Mouse (Mus musculus) erythroblast, embryonic 14.5 days (primary cell): ENCODE results near the gene Syne1. TPM values are rescaled to one million over a fixed set of nuclear protein-coding genes. Genes with fewer than 3 reads are reported as not detected.
A peak's percentile ranks its signal among the peaks of the same experiment; 100 is the strongest.

Experiments used
- H3K27me3 ChIP-seq: 2 replicates; pipeline ENCODE4 v1.6.1; 2012; ENCODE audit warnings: inconsistent platforms; ENCODE audit not compliant: control insufficient read depth
- H3K36me3 ChIP-seq: 2 replicates; pipeline ENCODE4 v1.6.1; 2012; ENCODE audit warnings: mild to moderate bottlenecking, inconsistent platforms; ENCODE audit not compliant: control insufficient read depth
- H3K4me1 ChIP-seq: 2 replicates; pipeline ENCODE4 v1.6.1; 2012; ENCODE audit warnings: inconsistent platforms; ENCODE audit not compliant: control insufficient read depth
- H3K4me3 ChIP-seq: replicated peaks from 2 replicates; pipeline ENCODE3; 2012; ENCODE audit warnings: moderate library complexity, mild to moderate bottlenecking, inconsistent platforms
- H3K9me3 ChIP-seq: 2 replicates; pipeline ENCODE4 v1.6.1; 2012; ENCODE audit warnings: low read length, inconsistent platforms, mixed read lengths; ENCODE audit not compliant: control insufficient read depth
- GATA1 ChIP-seq: IDR thresholded peaks from 2 replicates; pipeline ENCODE4 v1.6.1; 2012; ENCODE audit warnings: low read length, inconsistent platforms, mixed read lengths
- TAL1 ChIP-seq: IDR thresholded peaks from 3 replicates; pipeline ENCODE4 v1.6.1; 2012; ENCODE audit warnings: low read length, inconsistent platforms, mixed read lengths
- polyA plus RNA-seq: library from polyadenylated mRNA; stranded (reverse); fragments of >175 nt; gene quantifications from 2 replicates; pipeline ENCODE4 v1.2.3, GENCODE M21; 2012

Syne1 gene
- polyA plus RNA-seq, 1 experiment, result 0.19 TPM

DNA sequence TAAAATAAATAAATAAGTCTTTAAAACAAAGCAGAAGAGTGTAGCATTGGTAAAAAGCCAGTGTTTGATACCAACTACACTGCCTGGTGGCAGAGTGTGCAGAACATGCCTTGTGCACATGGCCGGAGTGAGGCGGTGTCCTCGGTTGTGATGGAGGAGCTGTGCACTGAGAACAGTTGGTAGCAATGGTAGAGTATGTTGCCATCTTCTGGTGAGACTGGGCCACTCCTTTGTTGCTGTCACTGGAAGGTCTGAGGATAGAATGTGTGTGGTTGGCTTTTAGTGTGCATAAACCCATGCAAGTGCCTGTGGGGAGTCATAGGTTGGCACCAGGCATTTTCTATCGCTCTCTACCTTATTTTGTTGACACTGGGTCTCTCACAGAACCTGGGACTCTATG is 17.7 kb upstream of the Syne1 start:
- no peak for TF ChIP-seq GATA1
- TF ChIP-seq TAL1, result no peak
- H3K4me3 ChIP-seq, result no peak overlapping the region
- H3K9me3 ChIP-seq, result no peaks in the 10 kb centered on the region
- H3K36me3 ChIP-seq, result no peaks in the 10 kb centered on the region
- H3K27me3 ChIP-seq, result no peaks in the 10 kb centered on the region
- no peaks in the 10 kb centered on the region for H3K4me1 ChIP-seq

DNA sequence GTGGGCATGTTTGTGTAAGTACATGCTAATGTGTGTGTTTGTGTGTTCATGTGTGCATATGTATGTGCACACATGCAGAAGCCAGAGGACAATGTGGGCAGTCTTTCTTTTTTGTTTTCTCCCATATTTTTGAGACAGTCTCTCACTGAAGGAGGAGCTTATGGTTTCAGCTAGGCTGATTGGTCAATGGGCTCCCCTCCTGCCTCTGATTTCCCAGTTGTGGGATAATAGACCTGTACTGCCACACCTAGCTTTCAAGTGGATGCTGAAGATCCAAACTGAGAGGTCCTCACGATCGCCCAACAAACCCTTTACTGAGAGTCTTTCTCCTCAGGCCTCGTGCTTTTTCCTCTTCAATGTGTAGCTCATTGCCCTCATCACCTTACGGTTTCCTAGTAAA is 10.4 kb upstream of the Syne1 start:
- no peak for TF ChIP-seq GATA1
- TF ChIP-seq TAL1, result no peak
- Histone ChIP-seq H3K9me3 (no peaks in the 10 kb centered on the region), H3K4me1 (no peaks in the 10 kb centered on the region), H3K27me3 (no peaks in the 10 kb centered on the region), H3K4me3 (no peak overlapping the region), H3K36me3 (no peaks in the 10 kb centered on the region)

DNA sequence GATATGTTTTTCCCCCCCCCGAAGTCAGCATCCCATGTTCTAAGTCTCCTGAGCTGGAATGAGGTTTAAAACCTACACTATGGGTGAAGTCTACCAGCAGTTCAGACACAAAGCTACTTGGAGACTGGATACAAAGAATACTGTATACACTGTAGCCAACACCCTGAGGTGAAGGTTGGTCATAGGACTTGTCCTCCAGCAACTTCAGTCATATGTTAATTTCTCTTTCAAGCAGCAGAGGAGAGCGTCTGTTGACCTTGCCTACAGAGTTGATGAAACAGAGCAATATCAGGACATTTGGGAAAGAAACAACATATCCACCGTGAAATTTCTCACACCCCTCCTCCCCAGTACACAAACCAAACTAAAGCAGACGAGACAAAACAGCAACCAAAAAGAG is 9.2 kb upstream of the Syne1 start:
- H3K27me3 ChIP-seq, result no peaks in the 10 kb centered on the region
- H3K36me3 ChIP-seq, result no peaks in the 10 kb centered on the region
- no peak overlapping the region for H3K4me3 ChIP-seq
- H3K9me3 ChIP-seq, result no peaks in the 10 kb centered on the region
- no peaks in the 10 kb centered on the region for H3K4me1 ChIP-seq
- no peak for TF ChIP-seq TAL1
- TF ChIP-seq GATA1, result no peak

DNA sequence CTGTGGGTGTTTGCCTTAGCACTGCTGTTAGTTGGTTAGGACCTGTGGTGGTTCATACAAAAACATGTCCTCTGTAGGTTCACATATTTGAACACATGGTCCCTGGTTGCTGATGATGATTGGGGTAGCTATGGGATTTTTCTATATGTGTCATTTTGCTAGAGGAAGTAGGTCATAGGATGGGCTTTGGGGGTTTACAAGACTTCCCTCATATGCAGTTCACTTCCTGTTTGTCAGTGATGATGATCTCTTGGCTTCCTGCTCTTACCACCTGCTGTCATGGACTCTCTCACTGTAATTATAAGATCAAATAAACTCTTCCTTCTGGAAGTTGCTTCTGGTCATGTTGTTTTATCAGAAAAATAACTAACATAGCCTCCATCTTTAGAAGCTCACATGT is 7.5 kb upstream of the Syne1 start:
- TF ChIP-seq GATA1, result no peak
- TF ChIP-seq TAL1, result no peak
- Histone ChIP-seq H3K4me3 (no peak overlapping the region), H3K36me3 (no peaks in the 10 kb centered on the region), H3K27me3 (no peaks in the 10 kb centered on the region), H3K4me1 (no peaks in the 10 kb centered on the region), H3K9me3 (no peaks in the 10 kb centered on the region)

DNA sequence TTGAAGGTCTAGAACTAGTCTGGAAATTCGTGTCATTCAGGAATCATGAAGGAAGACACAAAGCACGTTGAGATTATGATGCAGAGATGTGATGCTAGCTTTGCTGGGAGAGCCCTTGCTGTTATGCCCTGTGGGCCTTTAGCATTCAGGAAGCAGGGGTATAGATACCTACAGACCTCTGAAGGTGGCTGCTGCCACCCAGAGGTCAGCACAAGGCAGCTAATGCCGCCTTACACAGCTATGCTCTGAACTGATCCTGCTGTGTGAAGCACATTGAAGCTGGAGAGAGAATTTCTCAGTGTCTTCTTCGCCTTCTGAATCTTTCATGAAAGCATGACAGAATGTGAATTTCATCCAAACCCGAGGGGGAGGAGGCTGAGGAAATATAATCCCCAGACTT is 3.7 kb upstream of the Syne1 start:
- no peaks in the 10 kb centered on the region for H3K9me3 ChIP-seq

DNA sequence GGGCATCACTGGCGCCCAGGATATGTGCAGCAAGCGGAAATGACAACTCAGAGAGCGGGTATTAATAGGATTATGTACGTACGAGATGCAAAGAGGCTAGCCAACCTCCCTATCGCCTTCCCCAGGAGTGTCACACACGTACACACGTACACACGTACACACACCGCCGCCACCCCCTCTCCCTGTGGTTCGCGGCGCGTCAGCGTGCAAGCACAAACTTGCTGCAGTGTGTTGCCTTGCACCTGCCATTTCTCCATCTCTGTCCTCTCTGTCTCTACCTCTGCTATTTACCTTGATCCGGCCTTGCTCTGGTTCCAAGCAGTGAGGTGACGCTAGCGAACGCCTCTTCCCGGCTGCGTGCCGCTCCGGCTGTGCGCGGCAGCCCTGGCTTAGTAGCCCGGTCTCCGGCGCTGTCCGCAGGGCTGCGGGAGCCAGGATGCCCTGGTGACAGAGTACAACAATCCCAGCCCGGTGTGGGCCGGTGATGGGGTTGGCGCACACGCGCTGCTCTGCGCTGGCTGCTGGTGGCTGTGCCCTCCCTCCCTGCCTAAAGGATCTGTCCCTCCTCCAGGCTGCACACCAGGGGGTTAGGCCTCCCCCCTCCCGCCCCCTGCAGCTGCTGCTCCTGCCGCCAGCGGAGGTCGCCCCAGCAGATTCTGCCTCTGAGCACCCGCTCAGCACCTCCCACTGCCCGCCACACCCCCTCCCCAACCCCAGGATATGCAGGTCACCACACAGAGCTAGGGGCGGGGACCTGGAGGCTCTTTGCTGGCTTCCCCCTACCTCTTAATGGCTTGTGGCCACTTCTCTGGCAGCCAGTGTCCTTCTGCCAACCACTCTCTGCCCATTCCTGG is 887 bp downstream of the Syne1 start:
- TF ChIP-seq GATA1 (no peak), TAL1 (no peak)
- peaks cover 12% of the 10 kb centered on the region for H3K27me3 ChIP-seq
- no peaks in the 10 kb centered on the region for H3K36me3 ChIP-seq
- no peaks in the 10 kb centered on the region for H3K9me3 ChIP-seq
- H3K4me3 ChIP-seq, result peak overlapping the region; percentile 40
- H3K4me1 ChIP-seq, result peaks cover 2% of the 10 kb centered on the region; the same call in 1 of the 2 replicates

More for the DNA sequence above, 3.7 kb upstream of the Syne1 start:
- Histone ChIP-seq H3K27me3 (peaks cover 9% of the 10 kb centered on the region), H3K4me3 (no peak overlapping the region), H3K36me3 (no peaks in the 10 kb centered on the region), H3K4me1 (peaks cover 2% of the 10 kb centered on the region; the same call in 1 of the 2 replicates)
- TF ChIP-seq GATA1, result no peak
- TF ChIP-seq TAL1, result no peak

DNA sequence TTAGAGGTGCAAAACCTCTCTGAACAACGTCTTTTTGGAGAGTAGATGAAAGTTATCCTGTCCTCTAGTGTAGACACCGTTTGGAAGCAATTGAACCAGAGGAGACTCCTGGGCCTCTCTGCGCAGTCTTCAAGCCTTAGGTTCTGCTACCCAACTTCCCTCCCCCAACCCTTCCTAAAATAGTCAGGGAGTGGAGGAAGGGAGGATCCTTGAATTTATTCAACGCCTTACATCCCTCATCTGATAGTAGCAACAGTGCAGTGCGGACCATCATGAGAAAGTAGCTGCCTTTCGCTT is 1.5 kb downstream of the Syne1 start:
- H3K4me1 ChIP-seq, result peaks cover 2% of the 10 kb centered on the region; the same call in 1 of the 2 replicates
- H3K9me3 ChIP-seq, result no peaks in the 10 kb centered on the region
- TF ChIP-seq TAL1 (no peak), GATA1 (no peak)

DNA sequence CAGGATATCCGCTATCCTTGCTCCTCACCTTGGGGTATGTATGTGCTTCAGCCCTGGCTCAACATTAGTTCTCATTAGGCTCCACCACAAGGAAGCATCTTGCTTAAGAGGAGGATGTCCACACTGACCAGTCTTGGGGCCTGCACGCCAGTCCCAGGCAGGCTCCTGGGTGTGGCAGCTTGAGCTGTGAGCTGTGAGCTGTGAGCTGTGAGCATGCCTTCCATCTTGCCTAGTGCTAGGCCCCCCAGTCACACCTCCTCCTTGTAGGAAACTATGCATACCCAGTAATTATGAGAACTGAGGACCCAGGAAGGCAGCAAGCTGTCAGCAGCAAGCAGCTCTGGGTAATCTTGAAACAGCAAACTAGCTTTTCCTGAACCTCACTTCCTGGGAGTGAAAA is 2.6 kb downstream of the Syne1 start:
- Histone ChIP-seq H3K27me3 (peaks cover 12% of the 10 kb centered on the region), H3K9me3 (no peaks in the 10 kb centered on the region), H3K4me3 (no peak overlapping the region), H3K36me3 (no peaks in the 10 kb centered on the region), H3K4me1 (peaks cover 2% of the 10 kb centered on the region; the same call in 1 of the 2 replicates)
- TF ChIP-seq TAL1 (no peak), GATA1 (no peak)

More for the DNA sequence above, 1.5 kb downstream of the Syne1 start:
- no peaks in the 10 kb centered on the region for H3K36me3 ChIP-seq
- H3K27me3 ChIP-seq, result peaks cover 12% of the 10 kb centered on the region
- H3K4me3 ChIP-seq, result no peak overlapping the region

DNA sequence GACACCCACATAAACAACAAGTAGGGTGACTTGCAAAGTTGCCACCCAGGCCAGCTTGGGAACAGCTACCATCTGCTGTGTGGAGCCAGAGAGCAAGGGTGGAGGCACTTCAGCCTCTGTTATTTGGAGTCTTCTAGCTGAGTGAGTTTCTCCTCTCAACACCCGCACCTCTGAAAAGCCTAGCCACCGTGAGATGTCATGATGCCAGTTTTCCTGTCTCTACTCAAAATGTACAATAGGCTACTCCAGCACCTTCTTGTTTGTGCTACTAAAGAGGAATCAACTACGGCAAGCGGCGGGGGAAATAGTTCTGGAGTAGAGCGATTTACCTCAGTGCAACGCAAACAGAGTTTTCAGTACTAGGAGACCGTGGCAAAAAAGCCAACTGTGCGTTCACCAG is 3.5 kb downstream of the Syne1 start:
- TF ChIP-seq TAL1 (no peak), GATA1 (no peak)
- Histone ChIP-seq H3K4me3 (no peak overlapping the region), H3K4me1 (peaks cover 2% of the 10 kb centered on the region; the same call in 1 of the 2 replicates)

DNA sequence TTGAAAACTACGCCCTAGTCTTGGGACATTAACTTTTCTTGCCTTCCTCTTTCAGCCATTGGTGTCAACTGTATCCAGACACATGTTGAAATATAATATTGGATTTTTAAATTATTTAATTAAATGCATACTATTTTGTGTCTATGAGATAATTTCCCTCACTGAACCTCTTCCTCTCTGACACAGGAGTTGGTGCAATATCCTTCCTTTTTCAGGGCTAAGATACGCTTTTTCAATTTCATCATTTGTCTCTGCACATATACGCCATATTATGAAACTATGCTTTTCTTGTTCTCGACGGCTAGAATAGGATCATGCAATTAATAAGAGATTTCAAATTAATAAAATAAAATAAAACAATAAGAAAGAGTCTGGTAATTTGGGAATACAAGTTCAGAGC is 4.9 kb downstream of the Syne1 start:
- H3K36me3 ChIP-seq, result no peaks in the 10 kb centered on the region
- H3K27me3 ChIP-seq, result peaks cover 12% of the 10 kb centered on the region
- H3K4me3 ChIP-seq, result no peak overlapping the region
- TF ChIP-seq TAL1, result no peak
- TF ChIP-seq GATA1, result no peak
- no peaks in the 10 kb centered on the region for H3K9me3 ChIP-seq
- peaks cover 2% of the 10 kb centered on the region; the same call in 1 of the 2 replicates for H3K4me1 ChIP-seq

More for the DNA sequence above, 3.5 kb downstream of the Syne1 start:
- Histone ChIP-seq H3K36me3 (no peaks in the 10 kb centered on the region), H3K9me3 (no peaks in the 10 kb centered on the region), H3K27me3 (peaks cover 12% of the 10 kb centered on the region)
